Mouse (Mus musculus): Measurements from ENCODE around the gene Dnajc16. TPM values are rescaled to one million over a fixed set of nuclear protein-coding genes. Genes with fewer than 3 reads are reported as not detected.

Dnajc16 gene
- polyA plus RNA-seq, 1 experiment from 2014 or later = 4.2 TPM

DNA sequence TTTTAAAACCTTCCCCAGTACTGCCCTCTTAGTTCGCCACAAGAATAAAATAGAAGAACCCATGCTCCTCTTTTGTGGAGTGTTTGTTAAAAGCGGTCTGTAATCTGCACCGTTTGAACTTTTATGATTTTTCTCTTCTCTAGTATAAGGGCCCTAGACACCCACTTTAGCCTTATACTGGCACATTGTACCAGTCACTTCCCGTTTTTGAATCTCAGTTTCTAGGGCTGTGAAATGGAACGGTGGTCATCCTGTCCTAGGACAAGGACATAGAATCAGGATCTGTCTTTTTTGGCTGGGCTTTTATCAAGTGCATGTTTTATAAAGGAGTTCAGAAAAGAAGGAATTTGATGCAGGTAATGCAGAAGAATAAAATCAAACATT is 3.4 kb upstream of the Dnajc16 start:
- Histone ChIP-seq H3K9me3 (no peaks in the 10 kb centered on the region), H3K36me3 (peaks cover 21% of the 10 kb centered on the region), H3K9ac (peak overlapping the region; percentile 74), H3K4me1 (peaks cover 26% of the 10 kb centered on the region), H3K27me3 (no peaks in the 10 kb centered on the region), H3K4me2 (peak overlapping the region; percentile 61), H3K27ac (peak overlapping the region; percentile 94), H3K4me3 (peak overlapping the region; percentile 69)
- no peak for ATAC-seq (ENCODE audit: insufficient number of reproducible peaks, insufficient read depth, low FRiP score, low TSS enrichment, low read depth)
- WGBS = 18% methylated on average over 5 of the region's 5 CpGs

DNA sequence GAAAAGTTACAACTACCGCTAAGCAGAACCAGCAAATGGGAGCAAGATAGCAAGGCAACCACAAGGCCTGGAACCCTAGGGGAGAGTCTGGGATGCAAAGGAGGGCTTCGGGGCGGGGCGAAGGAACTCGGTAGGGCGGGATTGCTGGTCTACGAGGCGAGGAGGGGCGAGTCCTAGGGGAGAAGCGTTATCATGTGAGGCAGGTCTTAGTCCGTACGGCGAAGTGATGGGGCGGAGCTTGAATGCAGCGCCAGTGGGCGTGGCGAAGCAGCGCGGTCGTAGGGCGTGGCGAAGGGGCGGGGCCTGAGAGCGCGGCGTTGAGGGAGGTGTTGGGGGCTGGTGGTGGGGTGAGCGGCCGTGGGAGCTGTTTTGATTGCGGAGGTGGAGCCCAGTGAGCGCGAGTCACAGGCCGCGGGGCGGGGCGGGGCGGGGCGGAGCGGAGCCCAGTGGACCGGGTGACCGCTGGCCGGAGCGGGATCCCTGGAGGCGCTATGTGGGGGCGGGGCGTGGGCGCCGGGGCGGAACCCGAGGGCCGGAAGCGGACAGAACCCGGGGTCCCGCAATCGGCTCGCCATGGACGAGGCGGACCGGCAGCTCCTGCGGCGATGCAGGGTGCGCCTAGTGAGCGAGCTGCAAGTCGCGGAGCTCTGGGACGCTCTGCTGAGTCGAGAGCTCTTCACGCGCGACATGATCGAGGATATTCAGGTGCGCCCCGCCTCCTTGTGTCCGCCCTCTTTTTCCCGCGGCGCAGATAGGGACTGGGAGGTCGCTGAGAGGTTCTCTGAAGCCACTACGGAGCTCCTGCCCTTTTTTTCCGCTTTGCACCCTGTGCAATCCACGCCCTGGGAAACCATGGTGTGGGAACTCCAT is 2.8 kb upstream of the Dnajc16 start, which contains the start of gene Casp9:
TSS of gene Casp9 (plus strand) at position 331 of the 870 bp plus-strand sequence.
- no peaks in the 10 kb centered on the region for H3K27me3 ChIP-seq
- peak within 1 kb of the TSS; percentile 61 for H3K4me2 ChIP-seq
- peak within 1 kb of the TSS; percentile 74 for H3K9ac ChIP-seq
- ATAC-seq (ENCODE audit: insufficient number of reproducible peaks, insufficient read depth, low FRiP score, low TSS enrichment, low read depth) = peak; percentile 81
- H3K9me3 ChIP-seq = no peaks in the 10 kb centered on the region
- WGBS = under 1% methylated on average over 73 of the region's 80 CpGs
- H3K36me3 ChIP-seq = peaks cover 20% of the 10 kb centered on the region
- H3K4me3 ChIP-seq = peak within 1 kb of the TSS; percentile 69
- H3K27ac ChIP-seq = peak within 1 kb of the TSS; percentile 94
- peaks cover 26% of the 10 kb centered on the region for H3K4me1 ChIP-seq

GRCm38 (mm10) chr4:141792554-141793281 is 2.0 kb upstream of the Dnajc16 start:
- H3K9ac ChIP-seq = peak overlapping the region; percentile 74
- 10% methylated on average over 10 of the region's 10 CpGs for WGBS
- no peak for ATAC-seq (ENCODE audit: insufficient number of reproducible peaks, insufficient read depth, low FRiP score, low TSS enrichment, low read depth)

GRCm38 (mm10) chr4:141791951-141792350 is 1.2 kb upstream of the Dnajc16 start:
- Histone ChIP-seq H3K27me3 (no peaks in the 10 kb centered on the region), H3K27ac (no peak overlapping the region), H3K4me2 (no peak overlapping the region), H3K36me3 (peaks cover 16% of the 10 kb centered on the region), H3K4me1 (peaks cover 26% of the 10 kb centered on the region), H3K4me3 (no peak overlapping the region), H3K9me3 (no peaks in the 10 kb centered on the region), H3K9ac (no peak overlapping the region)
- 87% methylated on average over 8 of the region's 8 CpGs for whole genome bisulfite sequencing
- ATAC-seq (ENCODE audit: insufficient number of reproducible peaks, insufficient read depth, low FRiP score, low TSS enrichment, low read depth) = no peak

More at GRCm38 (mm10) chr4:141792554-141793281, 2.0 kb upstream of the Dnajc16 start:
- Histone ChIP-seq H3K27ac (peak overlapping the region; percentile 94), H3K27me3 (no peaks in the 10 kb centered on the region), H3K4me1 (peaks cover 26% of the 10 kb centered on the region), H3K36me3 (peaks cover 16% of the 10 kb centered on the region), H3K4me3 (peak overlapping the region; percentile 69), H3K9me3 (no peaks in the 10 kb centered on the region), H3K4me2 (peak overlapping the region; percentile 61)

GRCm38 (mm10) chr4:141791486-141791885 is 755 bp upstream of the Dnajc16 start:
- H3K4me1 ChIP-seq = peaks cover 24% of the 10 kb centered on the region
- ATAC-seq (ENCODE audit: insufficient number of reproducible peaks, insufficient read depth, low FRiP score, low TSS enrichment, low read depth) = no peak
- no peaks in the 10 kb centered on the region for H3K27me3 ChIP-seq
- H3K9ac ChIP-seq = no peak overlapping the region
- no peak overlapping the region; the same call in 1 of the 2 replicates for H3K27ac ChIP-seq
- no peak overlapping the region for H3K4me3 ChIP-seq
- peaks cover 15% of the 10 kb centered on the region for H3K36me3 ChIP-seq
- 88% methylated on average over 7 of the region's 7 CpGs for WGBS
- no peaks in the 10 kb centered on the region for H3K9me3 ChIP-seq
- no peak overlapping the region for H3K4me2 ChIP-seq

- Histone ChIP-seq H3K4me2 (peak overlapping the region; percentile 89), H3K27me3 (no peaks in the 10 kb centered on the region), H3K9ac (peak overlapping the region; percentile 94), H3K36me3 (peaks cover 30% of the 10 kb centered on the region), H3K9me3 (no peaks in the 10 kb centered on the region), H3K27ac (peak overlapping the region; percentile 81; the same call in 1 of the 2 replicates), H3K4me1 (peaks cover 11% of the 10 kb centered on the region), H3K4me3 (peak overlapping the region; percentile 93)
- ATAC-seq (ENCODE audit: insufficient number of reproducible peaks, insufficient read depth, low FRiP score, low TSS enrichment, low read depth) = no peak
- WGBS = 57% methylated on average over 3 of the region's 3 CpGs
These were observed 1.0 kb downstream of the Dnajc16 start for GRCm38 (mm10) chr4:141789564-141790218.

DNA sequence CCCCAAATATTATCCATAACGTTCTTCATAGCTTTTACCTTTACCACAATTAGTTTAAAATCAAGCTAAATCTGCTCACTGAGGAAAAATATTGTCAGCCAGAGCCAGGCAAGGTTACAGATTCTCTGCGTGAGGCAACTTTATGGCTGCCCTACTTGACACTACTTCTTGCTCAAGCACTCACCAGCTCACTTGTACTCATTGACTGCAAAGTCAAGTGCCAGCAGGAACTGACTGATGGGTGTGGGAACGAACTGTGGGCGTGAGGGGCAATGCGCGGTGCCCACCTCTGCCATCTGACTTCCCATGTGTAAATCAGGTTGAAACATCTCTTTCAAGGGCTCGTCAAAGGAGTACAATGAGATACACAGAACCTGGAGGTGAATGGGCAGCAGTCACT is 3.3 kb downstream of the Dnajc16 start:
- H3K27ac ChIP-seq = no peak overlapping the region
- H3K27me3 ChIP-seq = no peaks in the 10 kb centered on the region
- H3K4me3 ChIP-seq = no peak overlapping the region
- peaks cover 7% of the 10 kb centered on the region for H3K4me1 ChIP-seq
- ATAC-seq (ENCODE audit: insufficient number of reproducible peaks, insufficient read depth, low FRiP score, low TSS enrichment, low read depth) = no peak
- H3K9ac ChIP-seq = 0 out of 2 replicates have a peak overlapping the region, but pooled peaks have one; percentile 40
- no peaks in the 10 kb centered on the region for H3K9me3 ChIP-seq
- peaks cover 50% of the 10 kb centered on the region for H3K36me3 ChIP-seq
- no peak overlapping the region for H3K4me2 ChIP-seq
- 91% methylated on average over 7 of the region's 7 CpGs for WGBS

- Histone ChIP-seq H3K4me3 (no peak overlapping the region), H3K27me3 (no peaks in the 10 kb centered on the region), H3K27ac (0 out of 2 replicates have a peak overlapping the region, but pooled peaks have one; percentile 22), H3K9ac (0 out of 2 replicates have a peak overlapping the region, but pooled peaks have one; percentile 40), H3K36me3 (peaks cover 55% of the 10 kb centered on the region), H3K4me2 (no peak overlapping the region), H3K9me3 (no peaks in the 10 kb centered on the region), H3K4me1 (peaks cover 7% of the 10 kb centered on the region)
- WGBS = 76% methylated on average over 6 of the region's 6 CpGs
- ATAC-seq (ENCODE audit: insufficient number of reproducible peaks, insufficient read depth, low FRiP score, low TSS enrichment, low read depth) = no peak
These were observed 3.7 kb downstream of the Dnajc16 start for GRCm38 (mm10) chr4:141787046-141787445.

DNA sequence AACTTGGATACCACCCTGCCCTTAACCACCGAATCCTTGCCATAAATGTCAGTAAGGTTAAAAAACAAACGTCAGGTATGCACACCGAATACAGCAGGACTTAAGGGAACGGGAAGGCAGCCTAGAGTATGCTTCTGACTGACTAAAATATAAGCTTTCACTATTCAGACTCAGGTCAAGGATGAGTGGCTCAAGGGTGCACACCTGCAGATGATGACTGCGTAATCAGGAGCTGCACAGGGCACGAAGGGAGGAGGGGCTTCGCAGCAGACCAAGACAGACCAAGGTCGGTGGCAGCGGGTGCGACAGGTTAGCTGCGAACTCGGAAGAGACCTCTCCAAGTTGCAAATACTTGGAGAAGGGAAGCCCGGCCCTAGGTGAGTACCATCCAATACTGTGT is 4.6 kb downstream of the Dnajc16 start:
- Histone ChIP-seq H3K36me3 (peaks cover 64% of the 10 kb centered on the region), H3K27ac (no peak overlapping the region)

DNA sequence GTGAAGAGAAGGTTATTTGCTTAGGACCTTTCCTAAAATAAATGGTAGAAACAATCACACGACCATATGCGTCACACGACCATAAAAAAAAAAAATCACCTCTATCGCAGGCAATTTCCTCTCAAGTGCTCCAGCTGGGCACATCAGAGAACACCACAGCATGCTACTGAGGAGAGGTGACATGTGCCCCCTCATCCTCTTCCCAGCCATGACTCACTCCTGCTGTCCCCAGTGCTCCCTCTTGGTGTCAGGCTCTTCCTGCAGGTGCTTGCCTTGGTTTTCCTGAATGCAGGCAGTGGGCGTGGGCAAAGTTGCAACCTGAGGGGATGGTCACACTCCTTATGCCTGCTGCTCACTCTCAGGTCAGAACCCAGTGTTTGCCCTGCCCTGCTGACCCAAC is 5.9 kb downstream of the Dnajc16 start:
- H3K4me3 ChIP-seq = no peak overlapping the region
- H3K4me2 ChIP-seq = no peak overlapping the region
- H3K4me1 ChIP-seq = peaks cover 4% of the 10 kb centered on the region
- peaks cover 77% of the 10 kb centered on the region for H3K36me3 ChIP-seq
- no peak for ATAC-seq (ENCODE audit: insufficient number of reproducible peaks, insufficient read depth, low FRiP score, low TSS enrichment, low read depth)
- 86% methylated on average over 5 of the region's 5 CpGs for WGBS
- H3K27me3 ChIP-seq = no peaks in the 10 kb centered on the region
- no peak overlapping the region for H3K27ac ChIP-seq
- no peak overlapping the region for H3K9ac ChIP-seq
- no peaks in the 10 kb centered on the region for H3K9me3 ChIP-seq

More for the DNA sequence above, 4.6 kb downstream of the Dnajc16 start:
- Histone ChIP-seq H3K27me3 (no peaks in the 10 kb centered on the region), H3K4me1 (peaks cover 7% of the 10 kb centered on the region), H3K9me3 (no peaks in the 10 kb centered on the region), H3K9ac (no peak overlapping the region), H3K4me2 (no peak overlapping the region), H3K4me3 (no peak overlapping the region)
- no peak for ATAC-seq (ENCODE audit: insufficient number of reproducible peaks, insufficient read depth, low FRiP score, low TSS enrichment, low read depth)
- 89% methylated on average over 13 of the region's 13 CpGs for WGBS
